Mouse (Mus musculus): ENCODE data around the gene Ptms. TPM values are rescaled to one million over a fixed set of nuclear protein-coding genes. Genes with fewer than 3 reads are reported as not detected.

The Ptms gene
- polyA plus RNA-seq, 1 experiment = 2,310 TPM

DNA sequence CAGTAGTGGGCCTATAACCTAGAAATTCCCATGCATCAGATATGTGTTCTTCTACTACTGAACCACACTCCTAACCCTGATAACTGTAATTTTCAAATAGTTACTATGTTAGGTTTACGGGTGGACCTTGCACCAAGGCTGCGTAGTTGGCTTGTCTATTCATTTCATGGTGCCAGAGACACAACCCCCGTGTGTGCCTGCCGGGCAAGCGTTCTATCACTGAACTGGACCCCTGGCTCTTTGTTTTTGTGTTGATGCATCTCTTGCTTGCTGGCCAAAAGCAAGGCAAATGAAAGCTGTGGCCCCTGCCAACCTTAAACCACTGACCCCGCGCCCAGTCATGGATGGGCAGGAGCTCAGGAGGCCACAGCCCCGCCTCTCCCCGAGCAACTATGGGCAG, 38.1 kb downstream of the Ptms start:
- DNase-seq = no peak
- Histone ChIP-seq H3K4me3 (replicated peaks; ENCODE audit: extremely low read depth, low read depth, low read length) (no peak overlapping the region), H3K4me1 (ENCODE audit: control insufficient read depth, insufficient read depth, low read length) (no peaks in the 10 kb centered on the region)
- TF ChIP-seq CTCF (IDR thresholded peaks at IDR 0.05; ENCODE audit: insufficient read depth, low read length) (no peak), POLR2A (IDR thresholded peaks at IDR 0.05; ENCODE audit: borderline replicate concordance, extremely low read depth, low read depth, low read length) (no peak)
- 95% methylated on average over 9 of the region's 9 CpGs for WGBS

GRCm38 (mm10) chr6:124879390-124879789, 40.5 kb downstream of the Ptms start:
- no peak for TF ChIP-seq POLR2A (IDR thresholded peaks at IDR 0.05; ENCODE audit: borderline replicate concordance, extremely low read depth, low read depth, low read length)
- TF ChIP-seq CTCF (IDR thresholded peaks at IDR 0.05; ENCODE audit: insufficient read depth, low read length) = no peak
- WGBS = 55% methylated on average over 6 of the region's 6 CpGs
- no peak for DNase-seq

DNA sequence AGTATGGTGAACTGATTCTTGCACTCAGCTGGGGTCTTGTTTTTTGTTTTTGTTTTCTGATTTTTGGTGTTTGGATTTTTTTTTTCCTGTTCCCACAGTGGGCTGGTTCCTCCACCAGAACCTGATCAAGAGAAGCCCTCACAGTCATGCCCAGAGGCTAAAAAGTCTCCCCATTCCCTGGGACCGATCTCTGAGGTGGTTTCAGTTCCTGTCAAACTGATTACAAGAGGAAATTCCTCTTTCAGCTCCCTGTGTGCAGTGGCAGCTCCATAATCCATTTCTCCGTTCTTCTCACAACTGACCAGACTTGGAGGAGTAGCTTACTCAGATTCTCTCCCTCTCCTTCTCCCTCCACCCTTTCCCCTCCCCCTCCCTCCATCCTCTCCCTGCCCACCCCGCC, 45.6 kb downstream of the Ptms start:
- no peak for DNase-seq
- WGBS = 23% methylated on average over 3 of the region's 3 CpGs
- no peaks in the 10 kb centered on the region for H3K4me1 ChIP-seq (ENCODE audit: control insufficient read depth, insufficient read depth, low read length)
- no peak overlapping the region for H3K4me3 ChIP-seq (replicated peaks; ENCODE audit: extremely low read depth, low read depth, low read length)
- TF ChIP-seq POLR2A (IDR thresholded peaks at IDR 0.05; ENCODE audit: borderline replicate concordance, extremely low read depth, low read depth, low read length) (no peak), CTCF (IDR thresholded peaks at IDR 0.05; ENCODE audit: insufficient read depth, low read length) (no peak)

More at GRCm38 (mm10) chr6:124879390-124879789, 40.5 kb downstream of the Ptms start:
- Histone ChIP-seq H3K4me1 (ENCODE audit: control insufficient read depth, insufficient read depth, low read length) (no peaks in the 10 kb centered on the region), H3K4me3 (replicated peaks; ENCODE audit: extremely low read depth, low read depth, low read length) (no peak overlapping the region)

GRCm38 (mm10) chr6:124866560-124866959, 53.3 kb downstream of the Ptms start:
- DNase-seq = no peak
- H3K4me1 ChIP-seq (ENCODE audit: control insufficient read depth, insufficient read depth, low read length) = 0 out of 2 replicates have a peak, but pooled peaks cover 2% of the 10 kb centered on the region
- TF ChIP-seq CTCF (IDR thresholded peaks at IDR 0.05; ENCODE audit: insufficient read depth, low read length) = no peak
- TF ChIP-seq POLR2A (IDR thresholded peaks at IDR 0.05; ENCODE audit: borderline replicate concordance, extremely low read depth, low read depth, low read length) = no peak
- WGBS = 58% methylated on average over 7 of the region's 7 CpGs
- H3K4me3 ChIP-seq (replicated peaks; ENCODE audit: extremely low read depth, low read depth, low read length) = no peak overlapping the region

DNA sequence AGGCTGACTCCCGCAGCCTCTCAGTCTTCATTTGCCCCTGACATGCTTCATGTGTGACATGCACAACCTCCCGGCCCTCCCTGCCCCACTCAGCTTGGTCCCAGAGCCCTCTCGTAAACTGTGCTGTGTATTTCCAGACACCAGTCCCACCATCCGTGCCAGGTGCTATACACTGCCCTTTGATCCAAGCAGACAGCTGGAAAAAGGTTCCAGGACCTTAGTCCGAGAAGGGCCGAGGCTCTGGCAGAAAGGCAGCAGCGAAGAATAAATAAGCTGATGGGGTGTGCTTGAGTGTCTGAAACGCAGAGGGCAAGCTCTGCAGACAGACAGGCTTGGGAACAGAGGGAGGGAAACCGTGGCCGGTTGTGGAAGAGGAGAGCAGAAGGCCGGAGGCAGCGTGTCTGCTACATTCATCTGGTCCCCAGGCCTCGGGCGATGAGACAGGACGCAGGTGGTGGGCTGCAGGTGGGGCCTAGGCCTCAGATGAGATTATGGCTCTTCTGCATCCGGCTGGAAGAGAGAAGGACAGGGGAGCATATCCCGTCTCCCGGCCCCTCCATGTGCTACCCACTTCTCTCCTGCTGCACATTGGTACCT, 54.0 kb downstream of the Ptms start:
- 52% methylated on average over 18 of the region's 18 CpGs for WGBS
- Histone ChIP-seq H3K4me1 (ENCODE audit: control insufficient read depth, insufficient read depth, low read length) (0 out of 2 replicates have a peak, but pooled peaks cover 2% of the 10 kb centered on the region), H3K4me3 (replicated peaks; ENCODE audit: extremely low read depth, low read depth, low read length) (no peak overlapping the region)
- TF ChIP-seq POLR2A (IDR thresholded peaks at IDR 0.05; ENCODE audit: borderline replicate concordance, extremely low read depth, low read depth, low read length) (no peak), CTCF (IDR thresholded peaks at IDR 0.05; ENCODE audit: insufficient read depth, low read length) (no peak)
- DNase-seq = no peak

Other genes with a start within 250 kb of the Ptms start
- gene Emg1, start 207.9 kb downstream of the Ptms start, polyA plus RNA-seq (2012; rRNA removed) = 29.6 and 42.9 TPM in 2 replicates
- 64.7 and 74.4 TPM in 2 replicates for gene Phb2, start 207.8 kb downstream of the Ptms start, polyA plus RNA-seq (2012; rRNA removed)
- gene Ptpn6, start 181.4 kb downstream of the Ptms start, polyA plus RNA-seq (2012; rRNA removed) = 38.9 and 48.7 TPM in 2 replicates
- 222 and 226 TPM in 2 replicates for gene Grcc10, start 178.7 kb downstream of the Ptms start, polyA plus RNA-seq (2012; rRNA removed)
- gene Gm45234, start 164.1 kb downstream of the Ptms start, polyA plus RNA-seq (2012; rRNA removed) = 0.08 TPM in 1 of 2 replicates, not detected in the other
- gene Atn1, start 163.6 kb downstream of the Ptms start, polyA plus RNA-seq (2012; rRNA removed) = 52.0 and 64.6 TPM in 2 replicates
- 3.3 and 3.8 TPM in 2 replicates for gene Eno2, start 150.4 kb downstream of the Ptms start, polyA plus RNA-seq (2012; rRNA removed)
- 26.2 and 35.8 TPM in 2 replicates for gene Lrrc23, start 140.4 kb downstream of the Ptms start, polyA plus RNA-seq (2012; rRNA removed)
- gene Spsb2, start 111.4 kb downstream of the Ptms start, polyA plus RNA-seq (2012; rRNA removed) = 20.2 and 22.4 TPM in 2 replicates
- gene Tpi1, start 105.8 kb downstream of the Ptms start, polyA plus RNA-seq (2012; rRNA removed) = 117 and 218 TPM in 2 replicates
- gene Usp5, start 90.6 kb downstream of the Ptms start, polyA plus RNA-seq (2012; rRNA removed) = 58.1 and 73.2 TPM in 2 replicates
- 3.5 and 6.7 TPM in 2 replicates for gene Cdca3, start 90.6 kb downstream of the Ptms start, polyA plus RNA-seq (2012; rRNA removed)
- 0.31 and 0.36 TPM in 2 replicates for gene Gnb3, start 79.8 kb downstream of the Ptms start, polyA plus RNA-seq (2012; rRNA removed)
- 34.9 and 42.1 TPM in 2 replicates for gene P3h3, start 62.4 kb downstream of the Ptms start, polyA plus RNA-seq (2012; rRNA removed)
- gene Gpr162, start 56.1 kb downstream of the Ptms start, polyA plus RNA-seq (2012; rRNA removed) = 0.27 and 0.69 TPM in 2 replicates
- 1.9 and 2.7 TPM in 2 replicates for gene Cd4, start 31.9 kb downstream of the Ptms start, polyA plus RNA-seq (2012; rRNA removed)
- gene Lag3, start 8.4 kb downstream of the Ptms start, polyA plus RNA-seq (2012; rRNA removed) = 1.4 and 1.9 TPM in 2 replicates
- 313 and 336 TPM in 2 replicates for gene Mlf2, start 11.3 kb upstream of the Ptms start, polyA plus RNA-seq (2012; rRNA removed)
- gene Cops7a, start 45.4 kb upstream of the Ptms start, polyA plus RNA-seq (2012; rRNA removed) = 178 and 213 TPM in 2 replicates
- gene Pianp, start 76.6 kb upstream of the Ptms start, polyA plus RNA-seq (2012; rRNA removed) = 1.4 and 2.2 TPM in 2 replicates
- 44.8 and 48.4 TPM in 2 replicates for gene Zfp384, start 89.0 kb upstream of the Ptms start, polyA plus RNA-seq (2012; rRNA removed)
- gene Ing4, start 119.7 kb upstream of the Ptms start, polyA plus RNA-seq (2012; rRNA removed) = 30.3 and 50.5 TPM in 2 replicates
- 23.7 TPM in 2 replicates for gene Acrbp, start 129.6 kb upstream of the Ptms start, polyA plus RNA-seq (2012; rRNA removed)
- 6.5 and 13.9 TPM in 2 replicates for gene Lpar5, start 147.8 kb upstream of the Ptms start, polyA plus RNA-seq (2012; rRNA removed)
- 108 and 129 TPM in 2 replicates for gene Chd4, start 175.9 kb upstream of the Ptms start, polyA plus RNA-seq (2012; rRNA removed)
- 10.1 and 13.6 TPM in 2 replicates for gene Nop2, start 211.8 kb upstream of the Ptms start, polyA plus RNA-seq (2012; rRNA removed)
- 45.0 and 51.0 TPM in 2 replicates for gene Iffo1, start 225.1 kb upstream of the Ptms start, polyA plus RNA-seq (2012; rRNA removed)
- 1,317 and 1,826 TPM in 2 replicates for gene Gapdh, start 246.4 kb upstream of the Ptms start, polyA plus RNA-seq (2012; rRNA removed)